Mouse (Mus musculus) heart, adult 2 months (tissue): Measurements from ENCODE around the gene Ranbp3.

ENCODE experiments used
- CTCF ChIP-seq: fragments of 200-600 bp; IDR thresholded peaks from 2 replicates; pipeline ENCODE4 v1.8.1; 2022; ENCODE audit warnings: antibody characterized with exemption, mild to moderate bottlenecking, moderate library complexity
- EP300 ChIP-seq: fragments of 200-500 bp; IDR thresholded peaks from 2 replicates; pipeline ENCODE4 v1.6.1; 2011; ENCODE audit warnings: low read depth, low read length, control low read depth; ENCODE audit not compliant: insufficient read depth
- POLR2A ChIP-seq: fragments of 200-500 bp; IDR thresholded peaks from 2 replicates; pipeline ENCODE4 v1.6.1; 2011; ENCODE audit warnings: mild to moderate bottlenecking, low read depth, low read length, control low read depth; ENCODE audit not compliant: insufficient read depth

DNA sequence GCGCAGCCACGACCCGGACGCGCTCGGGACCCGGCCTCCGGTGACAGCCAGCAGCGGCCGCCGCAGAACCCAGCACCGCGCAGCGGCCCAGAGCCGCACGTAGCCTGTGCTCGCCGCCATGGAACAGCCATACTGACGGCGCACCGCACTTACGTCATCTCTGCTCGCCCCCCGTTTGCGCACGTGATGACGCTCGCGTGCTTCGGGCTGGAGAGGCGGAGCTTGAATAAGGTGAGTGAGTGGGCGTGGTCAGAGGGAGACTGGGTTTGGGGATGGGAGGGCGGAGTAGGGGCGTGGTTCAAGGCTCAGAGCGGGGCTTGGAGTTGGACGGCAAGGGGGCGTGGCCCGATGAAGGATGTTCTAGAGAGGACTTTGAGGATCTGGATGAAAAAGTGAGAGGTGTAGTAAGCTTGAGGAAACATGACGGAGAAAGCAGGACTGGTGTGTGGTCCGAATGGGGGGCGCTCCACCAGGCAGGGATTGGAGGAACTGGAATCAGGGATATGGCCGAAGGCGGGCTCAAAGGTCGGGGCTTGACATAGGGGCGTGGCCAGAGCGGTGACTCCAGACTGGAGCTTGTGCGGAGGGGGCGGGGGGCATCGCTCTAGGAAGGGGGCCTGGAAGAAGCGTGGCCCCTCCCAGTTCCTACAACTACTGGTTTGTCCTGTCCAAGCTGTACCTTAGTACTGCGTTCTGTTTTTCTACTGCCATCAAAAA lies 46.2 kb upstream of the Ranbp3 start, which contains the start of gene Lonp1:
- no peak for TF ChIP-seq CTCF
- peak; percentile 83 for TF ChIP-seq POLR2A
- peak; percentile 64; the same call in 1 of the 2 replicates for TF ChIP-seq EP300
